Mouse (Mus musculus) MEL (cell line): Measurements from ENCODE around the gene Stk19. TPM values are rescaled to one million over a fixed set of nuclear protein-coding genes. Genes with fewer than 3 reads are reported as not detected.

Source experiments
- DNase-seq: peaks from one replicate; pipeline ENCODE4 v3.0.0; 2011; ENCODE audit warnings: low read depth, low spot score
- H3K27ac ChIP-seq: 2 replicates; pipeline ENCODE4 v1.5.1; 2012; ENCODE audit warnings: low read depth, mild to moderate bottlenecking, control low read depth, low read length, moderate library complexity; ENCODE audit not compliant: control insufficient read depth
- H3K27me3 ChIP-seq, 2 experiments: fragments of 150-350 bp in 1 of 2; sonication (generic) in 1 of 2; 2 replicates each; pipeline ENCODE4 v1.6.1; 2012; ENCODE audit warnings: low read length in 2 of 2, mild to moderate bottlenecking in 2 of 2, improper control_type of control experiment in 1 of 2, moderate library complexity in 1 of 2; ENCODE audit not compliant: insufficient read depth in 2 of 2, control insufficient read depth in 1 of 2
- H3K36me3 ChIP-seq, 2 experiments: 2 replicates each; pipeline ENCODE4 v1.6.1; 2012 to 2014; ENCODE audit warnings: low read length in 2 of 2, improper control_type of control experiment in 1 of 2, inconsistent platforms in 1 of 2, mild to moderate bottlenecking in 1 of 2; ENCODE audit not compliant: insufficient read depth in 2 of 2, control insufficient read depth in 1 of 2
- H3K4me1 ChIP-seq, 2 experiments: fragments of 150-350 bp in 1 of 2; sonication (generic) in 1 of 2; 2 replicates each; pipeline ENCODE4 v1.6.1; 2012; ENCODE audit warnings: low read length in 2 of 2, improper control_type of control experiment in 1 of 2, mild to moderate bottlenecking in 1 of 2; ENCODE audit not compliant: insufficient read depth in 2 of 2, control insufficient read depth in 1 of 2
- H3K4me3 ChIP-seq, 2 experiments: fragments of 150-350 bp in 1 of 2; sonication (generic) in 1 of 2; 2 replicates each; pipeline ENCODE4 v1.5.1; 2012; ENCODE audit warnings: low read depth in 2 of 2, low read length in 2 of 2, mild to moderate bottlenecking in 2 of 2, moderate library complexity in 2 of 2, control low read depth in 1 of 2, improper control_type of control experiment in 1 of 2; ENCODE audit not compliant: control insufficient read depth in 1 of 2, insufficient read depth in 1 of 2
- H3K79me2 ChIP-seq: 2 replicates; pipeline ENCODE4 v1.6.1; 2012; ENCODE audit warnings: mild to moderate bottlenecking, low read length, moderate library complexity; ENCODE audit not compliant: control insufficient read depth, poor library complexity, insufficient read depth
- H3K9ac ChIP-seq: 2 replicates; pipeline ENCODE4 v1.6.1; 2012; ENCODE audit warnings: low read depth, mild to moderate bottlenecking, control low read depth, low read length, moderate library complexity; ENCODE audit not compliant: control insufficient read depth, poor library complexity, severe bottlenecking
- H3K9me3 ChIP-seq: fragments of 150-350 bp; sonication (generic); replicated peaks from 2 replicates; pipeline ENCODE4 v1.6.1; 2012; ENCODE audit warnings: mild to moderate bottlenecking, low read length, improper control_type of control experiment, moderate library complexity; ENCODE audit not compliant: insufficient read depth
- BHLHE40 ChIP-seq: IDR thresholded peaks from 2 replicates; pipeline ENCODE4 v1.6.1; 2012; ENCODE audit warnings: low read depth, mild to moderate bottlenecking, inconsistent platforms, low read length, improper control_type of control experiment, borderline replicate concordance
- CHD1 ChIP-seq: IDR thresholded peaks from 2 replicates; pipeline ENCODE4 v1.6.1; 2012; ENCODE audit warnings: low read depth, mild to moderate bottlenecking, inconsistent platforms, low read length, improper control_type of control experiment
- CHD2 ChIP-seq: IDR thresholded peaks from 2 replicates; pipeline ENCODE4 v1.6.1; 2011; ENCODE audit warnings: low read length, improper control_type of control experiment
- CTCF ChIP-seq, 3 experiments: IDR thresholded peaks in 2 of 3; conservative IDR thresholded peaks in 1 of 3; 2 replicates each; pipeline ENCODE4 v1.5.1; 2011 to 2012; ENCODE audit warnings: low read length in 3 of 3, low read depth in 2 of 3, mild to moderate bottlenecking in 2 of 3, improper control_type of control experiment in 1 of 3, inconsistent platforms in 1 of 3, mixed read lengths in 1 of 3, moderate library complexity in 1 of 3; ENCODE audit not compliant: control insufficient read depth in 1 of 3, insufficient read depth in 1 of 3, poor library complexity in 1 of 3, severe bottlenecking in 1 of 3
- E2F4 ChIP-seq: IDR thresholded peaks from 2 replicates; pipeline ENCODE4 v1.6.1; 2011; ENCODE audit warnings: low read depth, low read length, improper control_type of control experiment, borderline replicate concordance
- ELF1 ChIP-seq: IDR thresholded peaks from 2 replicates; pipeline ENCODE4 v1.6.1; 2014; ENCODE audit warnings: low read depth, mild to moderate bottlenecking, inconsistent platforms, low read length, improper control_type of control experiment, moderate library complexity
- EP300 ChIP-seq, 2 experiments: IDR thresholded peaks; 2 replicates each; pipeline ENCODE4 v1.6.1; 2011; ENCODE audit warnings: improper control_type of control experiment in 2 of 2, low read length in 2 of 2, low read depth in 1 of 2, mild to moderate bottlenecking in 1 of 2
- GABPA ChIP-seq: IDR thresholded peaks from 2 replicates; pipeline ENCODE4 v1.6.1; 2012; ENCODE audit warnings: low read depth, mild to moderate bottlenecking, inconsistent platforms, low read length, improper control_type of control experiment, moderate library complexity
- GATA1 ChIP-seq: IDR thresholded peaks from 2 replicates; pipeline ENCODE4 v1.6.1; 2011; ENCODE audit warnings: low read depth, low read length, improper control_type of control experiment
- HCFC1 ChIP-seq: IDR thresholded peaks from 2 replicates; pipeline ENCODE4 v1.6.1; 2012; ENCODE audit warnings: low read depth, mild to moderate bottlenecking, inconsistent platforms, low read length, improper control_type of control experiment, moderate library complexity
- JUND ChIP-seq: IDR thresholded peaks from 2 replicates; pipeline ENCODE4 v1.6.1; 2011; ENCODE audit warnings: low read depth, mild to moderate bottlenecking, improper control_type of control experiment, low read length
- KAT2A ChIP-seq: conservative IDR thresholded peaks from 2 replicates; pipeline ENCODE4 v1.6.1; 2012; ENCODE audit warnings: low read depth, low read length, improper control_type of control experiment, inconsistent platforms
- MAFK ChIP-seq: IDR thresholded peaks from 2 replicates; pipeline ENCODE4 v1.6.1; 2011; ENCODE audit warnings: low read depth, mild to moderate bottlenecking, low read length, improper control_type of control experiment, borderline replicate concordance
- MAX ChIP-seq: IDR thresholded peaks from 2 replicates; pipeline ENCODE4 v1.6.1; 2011; ENCODE audit warnings: low read length, improper control_type of control experiment
- MAZ ChIP-seq: IDR thresholded peaks from 2 replicates; pipeline ENCODE4 v1.6.1; 2012; ENCODE audit warnings: low read depth, mild to moderate bottlenecking, inconsistent platforms, low read length, improper control_type of control experiment
- MEF2A ChIP-seq: IDR thresholded peaks from 2 replicates; pipeline ENCODE4 v1.6.1; 2014; ENCODE audit warnings: low read depth, mild to moderate bottlenecking, inconsistent platforms, low read length, improper control_type of control experiment; ENCODE audit not compliant: poor library complexity, insufficient replicate concordance, severe bottlenecking; ENCODE audit errors: extremely low read depth
- MXI1 ChIP-seq: IDR thresholded peaks from 2 replicates; pipeline ENCODE4 v1.6.1; 2011; ENCODE audit warnings: mild to moderate bottlenecking, low read depth, low read length, improper control_type of control experiment
- MYB ChIP-seq: IDR thresholded peaks from 2 replicates; pipeline ENCODE4 v1.6.1; 2011; ENCODE audit warnings: mild to moderate bottlenecking, low read depth, low read length, improper control_type of control experiment
- MYC ChIP-seq: IDR thresholded peaks from 2 replicates; pipeline ENCODE4 v1.6.1; 2011; ENCODE audit warnings: low read depth, mild to moderate bottlenecking, low read length, improper control_type of control experiment, moderate library complexity
- NELFE ChIP-seq: IDR thresholded peaks from 2 replicates; pipeline ENCODE4 v1.6.1; 2011; ENCODE audit warnings: low read depth, low read length, improper control_type of control experiment
- NRF1 ChIP-seq: IDR thresholded peaks from 2 replicates; pipeline ENCODE4 v1.6.1; 2014; ENCODE audit warnings: low read depth, mild to moderate bottlenecking, inconsistent platforms, low read length, improper control_type of control experiment, moderate library complexity; ENCODE audit not compliant: poor library complexity, insufficient read depth, severe bottlenecking
- POLR2AphosphoS2 ChIP-seq: IDR thresholded peaks from 2 replicates; pipeline ENCODE4 v1.6.1; 2011; ENCODE audit warnings: low read length, improper control_type of control experiment
- POLR2AphosphoS5 ChIP-seq: IDR thresholded peaks from 2 replicates; pipeline ENCODE4 v1.6.1; 2012; ENCODE audit warnings: low read depth, borderline replicate concordance, mild to moderate bottlenecking, inconsistent platforms, low read length, moderate library complexity, mixed read lengths
- RAD21 ChIP-seq: IDR thresholded peaks from 2 replicates; pipeline ENCODE4 v1.6.1; 2011; ENCODE audit warnings: mild to moderate bottlenecking, low read depth, low read length, improper control_type of control experiment
- RCOR1 ChIP-seq: IDR thresholded peaks from 2 replicates; pipeline ENCODE4 v1.6.1; 2012; ENCODE audit warnings: low read depth, mild to moderate bottlenecking, inconsistent platforms, low read length, improper control_type of control experiment
- SMC3 ChIP-seq: IDR thresholded peaks from 2 replicates; pipeline ENCODE4 v1.6.1; 2011; ENCODE audit warnings: low read depth, low read length, improper control_type of control experiment
- TAL1 ChIP-seq: IDR thresholded peaks from 2 replicates; pipeline ENCODE4 v1.6.1; 2012; ENCODE audit warnings: mild to moderate bottlenecking, inconsistent platforms, low read length, moderate library complexity, mixed read lengths
- TBP ChIP-seq: IDR thresholded peaks from 2 replicates; pipeline ENCODE4 v1.8.0; 2011; ENCODE audit warnings: low read depth, low read length, improper control_type of control experiment
- UBTF ChIP-seq: IDR thresholded peaks from 2 replicates; pipeline ENCODE4 v1.6.1; 2012; ENCODE audit warnings: low read depth, mild to moderate bottlenecking, inconsistent platforms, low read length, improper control_type of control experiment, moderate library complexity, borderline replicate concordance; ENCODE audit not compliant: insufficient read depth
- USF1 ChIP-seq: IDR thresholded peaks from 2 replicates; pipeline ENCODE4 v1.6.1; 2014; ENCODE audit warnings: low read depth, mild to moderate bottlenecking, inconsistent platforms, low read length, improper control_type of control experiment, moderate library complexity
- USF2 ChIP-seq, 2 experiments: IDR thresholded peaks; 2 replicates each; pipeline ENCODE4 v1.6.1; 2011 to 2012; ENCODE audit warnings: improper control_type of control experiment in 2 of 2, low read length in 2 of 2, borderline replicate concordance in 1 of 2, inconsistent platforms in 1 of 2, low read depth in 1 of 2, mild to moderate bottlenecking in 1 of 2; ENCODE audit not compliant: insufficient read depth in 1 of 2
- ZC3H11A ChIP-seq: IDR thresholded peaks from 2 replicates; pipeline ENCODE4 v1.6.1; 2012; ENCODE audit warnings: low read depth, mild to moderate bottlenecking, inconsistent platforms, low read length, improper control_type of control experiment
- ZKSCAN1 ChIP-seq: IDR thresholded peaks from 2 replicates; pipeline ENCODE4 v1.6.1; 2012; ENCODE audit warnings: low read depth, mild to moderate bottlenecking, inconsistent platforms, low read length, improper control_type of control experiment, moderate library complexity
- ZMIZ1 ChIP-seq: IDR thresholded peaks from 2 replicates; pipeline ENCODE4 v1.6.1; 2012; ENCODE audit warnings: low read depth, mild to moderate bottlenecking, inconsistent platforms, low read length, improper control_type of control experiment, moderate library complexity
- ZNF384 ChIP-seq: IDR thresholded peaks from 2 replicates; pipeline ENCODE4 v1.6.1; 2012; ENCODE audit warnings: low read depth, mild to moderate bottlenecking, inconsistent platforms, low read length, improper control_type of control experiment
- polyA plus RNA-seq, 2 experiments: library from polyadenylated mRNA; stranded (reverse) in 1 of 2; unstranded in 1 of 2; fragments of >175 nt in 1 of 2; fragments of >200 nt in 1 of 2; gene quantifications; 2 replicates each; pipeline versions ENCODE4 v1.2.1 to v1.2.4; 2012; ENCODE audit warnings: low replicate concordance in 2 of 2, low read depth in 1 of 2; ENCODE audit not compliant: insufficient read length in 2 of 2, insufficient read depth in 1 of 2, missing spikeins in 1 of 2
- total RNA-seq: library from RNA; depleted of rRNA; stranded (reverse); fragments of 300-350 nt; gene quantifications from 2 replicates; pipeline ENCODE4 v1.2.3, GENCODE M21; 2012

Stk19 gene
- total and polyA plus RNA-seq, 3 experiments = 43.3 to 56.5 TPM; not detected in 1

DNA sequence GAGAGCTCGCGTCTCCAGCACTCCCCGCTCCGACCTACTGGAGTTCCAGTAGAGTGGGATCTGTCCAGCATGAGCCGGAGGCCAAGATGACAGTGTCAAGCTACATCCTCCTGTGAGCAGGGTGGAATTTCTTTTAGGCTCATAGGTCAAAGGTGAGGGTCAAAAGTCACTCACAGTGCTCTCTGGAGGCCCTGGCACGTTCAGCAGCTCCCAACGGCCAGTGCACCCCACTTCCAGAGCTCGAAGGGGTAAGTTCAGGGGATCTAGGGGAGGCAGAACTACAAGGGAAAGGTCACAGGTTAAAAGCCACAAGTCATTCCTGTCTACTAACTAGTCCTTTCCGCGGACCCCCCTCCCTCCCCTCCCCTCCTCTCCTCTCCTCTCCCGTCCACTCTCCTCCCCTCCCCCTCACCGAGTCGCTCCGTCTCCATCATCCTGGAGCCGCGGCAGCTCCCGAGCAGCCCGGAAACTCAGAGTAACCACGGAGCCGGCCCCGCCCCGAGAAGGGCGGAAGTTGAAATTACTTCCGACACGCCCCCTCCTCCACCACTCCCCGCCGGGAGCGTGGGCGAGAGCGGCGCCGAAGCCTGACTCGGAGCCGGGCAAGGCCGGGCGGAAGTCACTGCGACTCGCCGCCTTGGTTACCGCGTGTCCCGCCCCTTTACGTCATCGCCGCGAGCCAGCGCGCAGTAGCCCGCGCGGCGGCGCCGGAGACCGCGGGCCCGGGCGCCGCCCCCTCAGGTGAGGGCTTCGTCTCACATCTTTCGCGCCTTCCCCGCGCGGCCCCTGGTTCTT lies 13.2 kb upstream of the Stk19 start, which contains the start of the genes Skiv2l and Nelfe:
Skiv2l (minus strand) TSS at position 489 of the 795 bp plus-strand sequence.
Nelfe (plus strand) TSS at position 670 of the 795 bp plus-strand sequence.
- Histone ChIP-seq H3K79me2 (peaks cover 15% of the 10 kb centered on the region), H3K4me1 (peaks cover 0 to 3% of the 10 kb centered on the region in 2 experiments; a peak in 2 of 4 replicates), H3K9ac (peak within 1 kb of the TSS; percentile 86), H3K9me3 (no peaks in the 10 kb centered on the region), H3K36me3 (peaks cover 1 to 5% of the 10 kb centered on the region in 2 experiments), H3K27ac (peak within 1 kb of the TSS; percentile 34; the same call in 1 of the 2 replicates), H3K27me3 (no peaks in the 10 kb centered on the region), H3K4me3 (peak within 1 kb of the TSS; percentile 72 to 80)
- peak; percentile 98 for DNase-seq
- TF ChIP-seq MYB (no peak), EP300 (IDR thresholded peaks at IDR 0.05; ENCODE audit: low read depth in 1 of 2, low read length in 2 of 2) (no peak), TAL1 (no peak), USF2 (IDR thresholded peaks at IDR 0.05; ENCODE audit: borderline replicate concordance in 1 of 2, insufficient read depth in 1 of 2, low read depth in 1 of 2, low read length in 2 of 2) (no peak), JUND (no peak), GABPA (no peak), ELF1 (peak; percentile 100), RAD21 (no peak), MAZ (peak; percentile 75; the same call in 1 of the 2 replicates), CTCF (IDR thresholded peaks at IDR 0.05 in 2 of 3, conservative IDR thresholded peaks at IDR 0.05 in 1 of 3; ENCODE audit: control insufficient read depth in 1 of 3, insufficient read depth in 1 of 3, low read depth in 2 of 3, low read length in 3 of 3, poor library complexity in 1 of 3, severe bottlenecking in 1 of 3) (no peak), POLR2AphosphoS2 (peak; percentile 45; the same call in 1 of the 2 replicates), SMC3 (no peak), MAFK (no peak), RCOR1 (no peak), ZNF384 (no peak), CHD2 (peak; percentile 50), POLR2AphosphoS5 (no peak), CHD1 (no peak), MEF2A (0 out of 2 replicates have a peak, but pooled peaks have one; percentile 37), USF1 (no peak), UBTF (peak; percentile 72; the same call in 1 of the 2 replicates), E2F4 (peak; percentile 83; the same call in 1 of the 2 replicates), HCFC1 (peak; percentile 96), NRF1 (peak; percentile 70), ZC3H11A (no peak), TBP (0 out of 2 replicates have a peak, but pooled peaks have one; percentile 4), MAX (peak; percentile 81), ZKSCAN1 (no peak), BHLHE40 (no peak), NELFE (peak; percentile 68), KAT2A (peak; percentile 88; the same call in 1 of the 2 replicates), GATA1 (no peak), MXI1 (peak; percentile 97), ZMIZ1 (no peak), MYC (peak; percentile 44; the same call in 1 of the 2 replicates)
